Mouse (Mus musculus) induced T-regulatory cell, adult 2 months (primary cell): ENCODE measurements around the gene Nras.

Experiments
- DNase-seq: peaks from one replicate; pipeline ENCODE4 v3.0.0-alpha.2; 2012; ENCODE audit warnings: low read depth

Gene Nras

GRCm38 (mm10) chr3:103098662-103099061 is 40.6 kb downstream of the Nras start:
- no peak for DNase-seq

- peak; percentile 49 for DNase-seq
Observed at GRCm38 (mm10) chr3:103099667-103100066, 41.6 kb downstream of the Nras start.

- DNase-seq, result peak; percentile 70
Observed at GRCm38 (mm10) chr3:103100735-103101134, 42.6 kb downstream of the Nras start.

GRCm38 (mm10) chr3:103101194-103101593 is 43.1 kb downstream of the Nras start:
- DNase-seq, result no peak

GRCm38 (mm10) chr3:103101909-103102308 is 43.8 kb downstream of the Nras start:
- DNase-seq, result no peak

- DNase-seq, result peak; percentile 93
Observed at GRCm38 (mm10) chr3:103102454-103103390, 44.6 kb downstream of the Nras start, which contains the start of gene Dennd2c. Gene Dennd2c, plus strand, starts transcription at chr3:103102604.

GRCm38 (mm10) chr3:103107565-103108240 is 49.6 kb downstream of the Nras start:
- no peak for DNase-seq

- no peak for DNase-seq
Observed at GRCm38 (mm10) chr3:103112216-103112615, 54.1 kb downstream of the Nras start.
